Mouse (Mus musculus): ENCODE data around the gene Ak2. TPM values are rescaled to one million over a fixed set of nuclear protein-coding genes. Genes with fewer than 3 reads are reported as not detected.

Ak2 gene
- polyA plus RNA-seq, 1 experiment from 2014 or later = 168 TPM

- Histone ChIP-seq H3K36me3 (peaks cover 97% of the 10 kb centered on the region), H3K9me3 (no peaks in the 10 kb centered on the region), H3K4me3 (no peak overlapping the region), H3K27ac (no peak overlapping the region), H3K4me1 (replicated peaks) (no peaks in the 10 kb centered on the region), H3K27me3 (ENCODE audit: insufficient read depth, poor library complexity, severe bottlenecking) (no peaks in the 10 kb centered on the region)
- WGBS = 93% methylated on average over 3 of the region's 3 CpGs
- DNase-seq (ENCODE audit: low spot score) = no peak
Observed at GRCm38 (mm10) chr4:129000786-129001185, 9.0 kb downstream of the Ak2 start.

GRCm38 (mm10) chr4:129003720-129004119, 12.0 kb downstream of the Ak2 start:
- no peaks in the 10 kb centered on the region for H3K9me3 ChIP-seq
- no peak overlapping the region for H3K4me3 ChIP-seq
- H3K27ac ChIP-seq = no peak overlapping the region
- DNase-seq (ENCODE audit: low spot score) = no peak
- H3K36me3 ChIP-seq = peaks cover 98% of the 10 kb centered on the region
- no peaks in the 10 kb centered on the region for H3K4me1 ChIP-seq (replicated peaks)
- H3K27me3 ChIP-seq (ENCODE audit: insufficient read depth, poor library complexity, severe bottlenecking) = no peaks in the 10 kb centered on the region
- WGBS = 91% methylated on average over 8 of the region's 8 CpGs

GRCm38 (mm10) chr4:129008006-129008519, 16.3 kb downstream of the Ak2 start:
- no peak for DNase-seq (ENCODE audit: low spot score)
- WGBS = 85% methylated on average over 12 of the region's 12 CpGs
- H3K27ac ChIP-seq = no peak overlapping the region
- no peaks in the 10 kb centered on the region for H3K9me3 ChIP-seq
- no peak overlapping the region for H3K4me3 ChIP-seq
- peaks cover 10% of the 10 kb centered on the region for H3K4me1 ChIP-seq (replicated peaks)
- peaks cover 84% of the 10 kb centered on the region for H3K36me3 ChIP-seq
- no peaks in the 10 kb centered on the region for H3K27me3 ChIP-seq (ENCODE audit: insufficient read depth, poor library complexity, severe bottlenecking)

- Histone ChIP-seq H3K27ac (no peak overlapping the region), H3K36me3 (peaks cover 78% of the 10 kb centered on the region), H3K4me3 (no peak overlapping the region), H3K27me3 (ENCODE audit: insufficient read depth, poor library complexity, severe bottlenecking) (no peaks in the 10 kb centered on the region), H3K9me3 (no peaks in the 10 kb centered on the region), H3K4me1 (replicated peaks) (peaks cover 10% of the 10 kb centered on the region)
- no peak for DNase-seq (ENCODE audit: low spot score)
- 92% methylated on average over 3 of the region's 3 CpGs for WGBS
Observed at GRCm38 (mm10) chr4:129008672-129009071, 16.9 kb downstream of the Ak2 start.

GRCm38 (mm10) chr4:129009521-129009920, 17.8 kb downstream of the Ak2 start:
- no peak overlapping the region for H3K27ac ChIP-seq
- no peaks in the 10 kb centered on the region for H3K27me3 ChIP-seq (ENCODE audit: insufficient read depth, poor library complexity, severe bottlenecking)
- H3K9me3 ChIP-seq = no peaks in the 10 kb centered on the region
- 73% methylated on average over 5 of the region's 5 CpGs for WGBS
- peaks cover 10% of the 10 kb centered on the region for H3K4me1 ChIP-seq (replicated peaks)
- no peak for DNase-seq (ENCODE audit: low spot score)
- H3K36me3 ChIP-seq = peaks cover 72% of the 10 kb centered on the region
- no peak overlapping the region for H3K4me3 ChIP-seq

- Histone ChIP-seq H3K4me3 (no peak overlapping the region), H3K27me3 (ENCODE audit: insufficient read depth, poor library complexity, severe bottlenecking) (peaks cover 4% of the 10 kb centered on the region; the same call in 1 of the 2 replicates), H3K27ac (no peak overlapping the region), H3K4me1 (replicated peaks) (peaks cover 17% of the 10 kb centered on the region), H3K9me3 (0 out of 2 replicates have a peak, but pooled peaks cover 2% of the 10 kb centered on the region), H3K36me3 (peaks cover 51% of the 10 kb centered on the region)
- 46% methylated on average over 15 of the region's 15 CpGs for WGBS
- DNase-seq (ENCODE audit: low spot score) = no peak
Observed at GRCm38 (mm10) chr4:129011604-129012121, 19.9 kb downstream of the Ak2 start.

- no peak for DNase-seq (ENCODE audit: low spot score)
- H3K9me3 ChIP-seq = 0 out of 2 replicates have a peak, but pooled peaks cover 2% of the 10 kb centered on the region
Observed at GRCm38 (mm10) chr4:129013151-129013864, 21.6 kb downstream of the Ak2 start.

GRCm38 (mm10) chr4:129016329-129016728, 24.6 kb downstream of the Ak2 start:
- Histone ChIP-seq H3K27ac (no peak overlapping the region), H3K27me3 (ENCODE audit: insufficient read depth, poor library complexity, severe bottlenecking) (peaks cover 4% of the 10 kb centered on the region; the same call in 1 of the 2 replicates), H3K9me3 (0 out of 2 replicates have a peak, but pooled peaks cover 2% of the 10 kb centered on the region), H3K4me3 (no peak overlapping the region), H3K4me1 (replicated peaks) (peaks cover 24% of the 10 kb centered on the region), H3K36me3 (peaks cover 5% of the 10 kb centered on the region; the same call in 1 of the 2 replicates)
- DNase-seq (ENCODE audit: low spot score) = no peak
- WGBS = 34% methylated on average over 4 of the region's 4 CpGs

More at GRCm38 (mm10) chr4:129013151-129013864, 21.6 kb downstream of the Ak2 start:
- no peak overlapping the region for H3K27ac ChIP-seq
- H3K36me3 ChIP-seq = peaks cover 34% of the 10 kb centered on the region
- H3K4me3 ChIP-seq = no peak overlapping the region
- peaks cover 17% of the 10 kb centered on the region for H3K4me1 ChIP-seq (replicated peaks)
- H3K27me3 ChIP-seq (ENCODE audit: insufficient read depth, poor library complexity, severe bottlenecking) = peaks cover 4% of the 10 kb centered on the region; the same call in 1 of the 2 replicates
- WGBS = 64% methylated on average over 10 of the region's 10 CpGs

- no peak overlapping the region for H3K4me3 ChIP-seq
- WGBS = 91% methylated on average over 10 of the region's 10 CpGs
- DNase-seq (ENCODE audit: low spot score) = no peak
Observed at GRCm38 (mm10) chr4:129017150-129017549, 25.4 kb downstream of the Ak2 start.

GRCm38 (mm10) chr4:129018788-129019435, 27.2 kb downstream of the Ak2 start:
- Histone ChIP-seq H3K27ac (no peak overlapping the region), H3K4me1 (replicated peaks) (peaks cover 14% of the 10 kb centered on the region), H3K36me3 (no peaks in the 10 kb centered on the region), H3K4me3 (no peak overlapping the region), H3K27me3 (ENCODE audit: insufficient read depth, poor library complexity, severe bottlenecking) (peaks cover 4% of the 10 kb centered on the region; the same call in 1 of the 2 replicates), H3K9me3 (0 out of 2 replicates have a peak, but pooled peaks cover 2% of the 10 kb centered on the region)
- no peak for DNase-seq (ENCODE audit: low spot score)
- WGBS = 84% methylated on average over 9 of the region's 9 CpGs

More at GRCm38 (mm10) chr4:129017150-129017549, 25.4 kb downstream of the Ak2 start:
- H3K9me3 ChIP-seq = 0 out of 2 replicates have a peak, but pooled peaks cover 2% of the 10 kb centered on the region
- no peak overlapping the region for H3K27ac ChIP-seq
- peaks cover 4% of the 10 kb centered on the region; the same call in 1 of the 2 replicates for H3K27me3 ChIP-seq (ENCODE audit: insufficient read depth, poor library complexity, severe bottlenecking)
- peaks cover 19% of the 10 kb centered on the region for H3K4me1 ChIP-seq (replicated peaks)
- H3K36me3 ChIP-seq = no peaks in the 10 kb centered on the region

GRCm38 (mm10) chr4:129019788-129020187, 28.0 kb downstream of the Ak2 start:
- Histone ChIP-seq H3K27me3 (ENCODE audit: insufficient read depth, poor library complexity, severe bottlenecking) (peaks cover 4% of the 10 kb centered on the region; the same call in 1 of the 2 replicates), H3K36me3 (no peaks in the 10 kb centered on the region), H3K4me1 (replicated peaks) (peaks cover 14% of the 10 kb centered on the region), H3K9me3 (0 out of 2 replicates have a peak, but pooled peaks cover 1% of the 10 kb centered on the region), H3K4me3 (no peak overlapping the region), H3K27ac (no peak overlapping the region; the same call in 1 of the 2 replicates)
- no peak for DNase-seq (ENCODE audit: low spot score)
- 83% methylated on average over 9 of the region's 9 CpGs for WGBS

- no peaks in the 10 kb centered on the region for H3K9me3 ChIP-seq
- H3K36me3 ChIP-seq = no peaks in the 10 kb centered on the region
- H3K4me3 ChIP-seq = no peak overlapping the region
- no peak for DNase-seq (ENCODE audit: low spot score)
- H3K27me3 ChIP-seq (ENCODE audit: insufficient read depth, poor library complexity, severe bottlenecking) = peaks cover 4% of the 10 kb centered on the region; the same call in 1 of the 2 replicates
- H3K4me1 ChIP-seq (replicated peaks) = peaks cover 14% of the 10 kb centered on the region
- 72% methylated on average over 6 of the region's 6 CpGs for WGBS
- H3K27ac ChIP-seq = peak overlapping the region; percentile 66
Observed at GRCm38 (mm10) chr4:129020454-129020853, 28.7 kb downstream of the Ak2 start.

Data from hindbrain, embryonic 10.5 days (tissue).